In genomic region chr8:57767541-57767940, GRCm38 (mm10) we compare ENCODE assay signal across 27 mouse cellular contexts.
DNase-seq lines count a peak whose midpoint lies in the region; ATAC-seq and TF ChIP-seq lines count a peak whose summit lies in the region.
"Had no signal": no experiment of that assay in that cellular context is flagged by ENCODE, and none has a peak within 500 bp of the region (broad histone marks: within the 10 kb centered on the region; RNA-seq: fewer than 3 reads in every experiment).

No protein-coding gene starts in this region.

- 0 out of 2 replicates have a peak, but pooled peaks have one; percentile 21 for ATAC-seq in forebrain, embryonic 11.5 days (replicated peaks; ENCODE audit: low FRiP score)
- ATAC-seq in forebrain, postnatal 0 days: no peak
- ATAC-seq in erythroblast, adult 5-6 weeks (replicated peaks; ENCODE audit: low FRiP score, poor library complexity, severe bottlenecking): no peak
- ATAC-seq: forebrain, embryonic 14.5 days; inflammation-experienced regulatory T-cells, adult 6 months; intestine, embryonic 16.5 days had no signal

- no peaks in the 10 kb centered on the region for H3K36me3 ChIP-seq in forebrain, embryonic 11.5 days (ENCODE audit: control insufficient read depth, insufficient read depth, low read length)
- H3K36me3 ChIP-seq in forebrain, postnatal 0 days (ENCODE audit: insufficient read depth): no peaks in the 10 kb centered on the region
- H3K36me3 ChIP-seq in E14TG2a.4 (ENCODE audit: insufficient read depth, low read length): no peaks in the 10 kb centered on the region
- H3K36me3 ChIP-seq in ES-E14 (ENCODE audit: control insufficient read depth, insufficient read depth, low read length, poor library complexity, severe bottlenecking): no peaks in the 10 kb centered on the region
- H3K36me3 ChIP-seq in embryonic facial prominence, embryonic 10.5 days (replicated peaks): no peaks in the 10 kb centered on the region
- H3K36me3 ChIP-seq: embryonic facial prominence, embryonic 13.5 days; forebrain, embryonic 10.5 days; G1E; heart, embryonic 12.5 days; heart, embryonic 15.5 days; hindbrain, embryonic 10.5 days; hindbrain, embryonic 13.5 days had no signal

- H3K4me1 ChIP-seq in forebrain, embryonic 11.5 days (replicated peaks; ENCODE audit: control insufficient read depth, insufficient read depth, low read length): no peaks in the 10 kb centered on the region
- peaks cover 6% of the 10 kb centered on the region; the same call in 1 of the 2 replicates for H3K4me1 ChIP-seq in forebrain, postnatal 0 days (ENCODE audit: insufficient read depth)
- H3K4me1 ChIP-seq in E14TG2a.4 (replicated peaks; ENCODE audit: low read depth, low read length) (peaks cover 52% of the 10 kb centered on the region), ES-E14 (ENCODE audit: control insufficient read depth in 2 of 2, insufficient read depth in 2 of 2, low read length in 2 of 2, poor library complexity in 1 of 2) (peaks cover 9 to 11% of the 10 kb centered on the region in 2 experiments)
- H3K4me1 ChIP-seq in embryonic facial prominence, embryonic 10.5 days: peaks cover 18% of the 10 kb centered on the region

- no peaks in the 10 kb centered on the region; the same call in 1 of the 2 replicates for H3K27me3 ChIP-seq in forebrain, embryonic 11.5 days (ENCODE audit: control insufficient read depth, insufficient read depth, low read length)
- no peaks in the 10 kb centered on the region for H3K27me3 ChIP-seq in forebrain, postnatal 0 days (ENCODE audit: insufficient read depth, low read length)
- no peaks in the 10 kb centered on the region for H3K27me3 ChIP-seq in E14TG2a.4 (ENCODE audit: insufficient read depth, low read length)
- H3K27me3 ChIP-seq in embryonic facial prominence, embryonic 10.5 days (replicated peaks; ENCODE audit: low read depth, poor library complexity, severe bottlenecking): peaks cover 31% of the 10 kb centered on the region
- H3K27me3 ChIP-seq: heart, embryonic 12.5 days; hindbrain, embryonic 13.5 days had no signal

- no peak overlapping the region for H3K9ac ChIP-seq in forebrain, embryonic 11.5 days (ENCODE audit: low read length)
- no peak overlapping the region for H3K9ac ChIP-seq in forebrain, postnatal 0 days
- H3K9ac ChIP-seq in ES-E14 (ENCODE audit: insufficient read depth, low read depth, low read length, poor library complexity, severe bottlenecking): no peak overlapping the region
- H3K9ac ChIP-seq: embryonic facial prominence, embryonic 13.5 days; heart, embryonic 12.5 days; heart, embryonic 15.5 days; hindbrain, embryonic 13.5 days had no signal

- no peak overlapping the region for H3K4me3 ChIP-seq in forebrain, embryonic 11.5 days (ENCODE audit: low read depth, low read length)
- H3K4me3 ChIP-seq in forebrain, postnatal 0 days (ENCODE audit: low read depth, low read length): no peak overlapping the region
- H3K4me3 ChIP-seq in E14TG2a.4 (replicated peaks; ENCODE audit: low read length) (peak overlapping the region; percentile 60; the same call in 1 of the 2 replicates), ES-E14 (ENCODE audit: insufficient read depth in 1 of 2, low read depth in 1 of 2, low read length in 2 of 2, poor library complexity in 1 of 2, severe bottlenecking in 1 of 2) (no peak overlapping the region)
- H3K4me3 ChIP-seq in embryonic facial prominence, embryonic 10.5 days: no peak overlapping the region
- H3K4me3 ChIP-seq: embryonic facial prominence, embryonic 13.5 days; forebrain, embryonic 10.5 days; heart, embryonic 12.5 days; heart, embryonic 15.5 days; hindbrain, embryonic 10.5 days; hindbrain, embryonic 13.5 days had no signal

- DNase-seq in forebrain, embryonic 11.5 days (ENCODE audit: low spot score): no peak
- no peak for DNase-seq in forebrain, postnatal 0 days
- peak; percentile 52 for DNase-seq in ES-E14 (ENCODE audit: low read depth, low spot score)
- peak; percentile 18 for DNase-seq in embryonic facial prominence, embryonic 10.5 days (ENCODE audit: low spot score)
- no peak for DNase-seq in spleen, postnatal 4 days (ENCODE audit: low spot score in 2 of 2)
- no peak for DNase-seq in MN1 (ENCODE audit: low spot score)
- DNase-seq: adrenal gland, postnatal 10 days; adrenal gland, postnatal 36 days; cerebellum, adult 18-20 months; cerebellum, adult 9-10 months; cerebellum, postnatal 14 days; gastrocnemius, postnatal 25 days; heart, adult 18-20 months; heart, postnatal 10 days; heart, postnatal 36 days had no signal

- in situ Hi-C loops in ES-E14 (cut with MboI; ENCODE audit: low sequenced_read_pairs in 2 of 2, unreplicated experiment in 2 of 2): no loop called here

- no peak overlapping the region for H3K4me2 ChIP-seq in forebrain, embryonic 11.5 days (ENCODE audit: low read depth, low read length, severe bottlenecking)
- H3K4me2 ChIP-seq in forebrain, postnatal 0 days (ENCODE audit: low read depth): no peak overlapping the region
- H3K4me2 ChIP-seq: embryonic facial prominence, embryonic 13.5 days; heart, embryonic 12.5 days; heart, embryonic 15.5 days; hindbrain, embryonic 13.5 days had no signal

- H3K9me3 ChIP-seq in forebrain, embryonic 11.5 days (ENCODE audit: control insufficient read depth, low read length): no peaks in the 10 kb centered on the region
- H3K9me3 ChIP-seq in forebrain, postnatal 0 days (ENCODE audit: low read length): no peaks in the 10 kb centered on the region
- H3K9me3 ChIP-seq in E14TG2a.4 (ENCODE audit: low read length): no peaks in the 10 kb centered on the region
- no peaks in the 10 kb centered on the region for H3K9me3 ChIP-seq in ES-E14 (ENCODE audit: control insufficient read depth, insufficient read depth, low read depth, low read length)
- no peaks in the 10 kb centered on the region for H3K9me3 ChIP-seq in embryonic facial prominence, embryonic 10.5 days
- H3K9me3 ChIP-seq: embryonic facial prominence, embryonic 13.5 days; forebrain, embryonic 10.5 days; G1E; heart, embryonic 12.5 days; heart, embryonic 15.5 days; hindbrain, embryonic 10.5 days; hindbrain, embryonic 13.5 days had no signal

- no peak for TF ChIP-seq CTCF in forebrain, postnatal 0 days (IDR thresholded peaks at IDR 0.05; ENCODE audit: low read depth)
- TF ChIP-seq CTCF in E14TG2a.4 (conservative IDR thresholded peaks at IDR 0.05; ENCODE audit: low read length): no peak

- WGBS in forebrain, embryonic 11.5 days: 22% methylated on average over 2 of the region's 2 CpGs
- WGBS in forebrain, postnatal 0 days: 27% methylated on average over 2 of the region's 2 CpGs
- WGBS in embryonic facial prominence, embryonic 10.5 days: 24% methylated on average over 2 of the region's 2 CpGs

- no peak overlapping the region for H3K27ac ChIP-seq in forebrain, embryonic 11.5 days (ENCODE audit: low read depth, low read length)
- no peak overlapping the region for H3K27ac ChIP-seq in forebrain, postnatal 0 days (ENCODE audit: low read depth, low read length)
- no peak overlapping the region for H3K27ac ChIP-seq in ES-E14 (ENCODE audit: insufficient read depth, low read depth, low read length, poor library complexity, severe bottlenecking)
- no peak overlapping the region for H3K27ac ChIP-seq in embryonic facial prominence, embryonic 10.5 days (replicated peaks)
- H3K27ac ChIP-seq: embryonic facial prominence, embryonic 13.5 days; forebrain, embryonic 10.5 days; heart, embryonic 15.5 days; hindbrain, embryonic 10.5 days; hindbrain, embryonic 13.5 days had no signal

TF ChIP-seq in ES-E14, 5 proteins besides CTCF, POLR2A, EP300 and RAD21:
- no peak for TF ChIP-seq ZC3H11A (IDR thresholded peaks at IDR 0.05; ENCODE audit: borderline replicate concordance, low read depth, low read length)
- TF ChIP-seq CHD2 (IDR thresholded peaks at IDR 0.05; ENCODE audit: low read depth, low read length): 0 out of 2 replicates have a peak, but pooled peaks have one; percentile 37

Comparison
In these comparisons a context has a peak if more than half of its experiments do, and no peak if none do; other contexts are left out.
1. DNase-seq: peak in ES-E14 (single experiment) and embryonic facial prominence, embryonic 10.5 days (single experiment); none in forebrain, embryonic 11.5 days (single experiment), forebrain, postnatal 0 days (single experiment), spleen, postnatal 4 days (0 of 2) and MN1 (single experiment).